Mouse (Mus musculus) adipose tissue, adult 10 weeks (tissue): ENCODE data around the gene Spg21. TPM values are rescaled to one million over a fixed set of nuclear protein-coding genes. Genes with fewer than 3 reads are reported as not detected.

Source experiments
- polyA plus RNA-seq: library from polyadenylated mRNA; stranded (reverse); fragments of 350-450 nt; fragmentation: Illumina TruSeq; extraction: RNeasy Lipid Tissue Mini Kit (QIAGEN cat#74804); gene quantifications from one replicate; pipeline ENCODE4 v1.2.3, GENCODE M21; 2014; ENCODE audit warnings: low read depth, low replicate concordance

The Spg21 gene
- 75.8 TPM for polyA plus RNA-seq

GRCm38 (mm10) chr9:65460732-65461442, at the start of gene Spg21:
Gene Spg21, plus strand, starts transcription at chr9:65460947.

GRCm38 (mm10) chr9:65422760-65423501, 37.8 kb upstream of the Spg21 start, which contains the start of gene Slc51b:
Gene Slc51b, minus strand, starts transcription at chr9:65422955.

GRCm38 (mm10) chr9:65435671-65436301, 25.0 kb upstream of the Spg21 start, which contains the start of gene Mtfmt:
Gene Mtfmt, plus strand, starts transcription at chr9:65435782.

GRCm38 (mm10) chr9:65519807-65520504, 59.2 kb downstream of the Spg21 start, which contains the start of gene Ankdd1a:
Gene Ankdd1a, minus strand, starts transcription at chr9:65520193.

Other genes starting within 250 kb of the Spg21 start
- 44.2 TPM for gene Cilp, start 195.8 kb upstream of the Spg21 start, polyA plus RNA-seq
- gene Clpx, start 166.7 kb upstream of the Spg21 start, polyA plus RNA-seq, result 40.4 TPM
- gene Pdcd7, start 114.8 kb upstream of the Spg21 start, polyA plus RNA-seq, result 11.8 TPM
- gene Ubap1l, start 99.9 kb upstream of the Spg21 start, polyA plus RNA-seq, result not detected
- gene Kbtbd13, start 69.3 kb upstream of the Spg21 start, polyA plus RNA-seq, result 0.61 TPM
- 20.7 TPM for gene Rasl12, start 62.4 kb upstream of the Spg21 start, polyA plus RNA-seq
- not detected for gene Slc51b, start 38.0 kb upstream of the Spg21 start, polyA plus RNA-seq
- 14.9 TPM for gene Mtfmt, start 25.2 kb upstream of the Spg21 start, polyA plus RNA-seq
- not detected for gene Ankdd1a, start 59.2 kb downstream of the Spg21 start, polyA plus RNA-seq
- 20.2 TPM for gene Plekho2, start 119.1 kb downstream of the Spg21 start, polyA plus RNA-seq
- gene Pif1, start 126.2 kb downstream of the Spg21 start, polyA plus RNA-seq, result 0.20 TPM
- 14.7 TPM for gene Rbpms2, start 168.7 kb downstream of the Spg21 start, polyA plus RNA-seq
- gene Oaz2, start 207.1 kb downstream of the Spg21 start, polyA plus RNA-seq, result 107 TPM